Mouse (Mus musculus): ENCODE data around the gene Tas2r119.

The Tas2r119 gene

GRCm38 (mm10) chr15:32172175-32172987 lies 4.7 kb upstream of the Tas2r119 start:
- Histone ChIP-seq H3K27me3 (ENCODE audit: insufficient read depth, low read length) (no peaks in the 10 kb centered on the region), H3K9me3 (ENCODE audit: low read length) (no peaks in the 10 kb centered on the region), H3K4me3 (replicated peaks; ENCODE audit: low read length) (no peak overlapping the region), H3K4me1 (replicated peaks; ENCODE audit: low read depth, low read length) (no peaks in the 10 kb centered on the region), H3K36me3 (ENCODE audit: insufficient read depth, low read length) (no peaks in the 10 kb centered on the region)
- TF ChIP-seq POU5F1 (IDR thresholded peaks at IDR 0.05; ENCODE audit: borderline replicate concordance, low read length) = no peak
- TF ChIP-seq NANOG (IDR thresholded peaks at IDR 0.05; ENCODE audit: borderline replicate concordance, low read length) = no peak
- TF ChIP-seq CTCF (conservative IDR thresholded peaks at IDR 0.05; ENCODE audit: low read length) = no peak

GRCm38 (mm10) chr15:32172988-32173329 lies 4.1 kb upstream of the Tas2r119 start:
- Histone ChIP-seq H3K4me3 (replicated peaks; ENCODE audit: low read length) (no peak overlapping the region), H3K4me1 (replicated peaks; ENCODE audit: low read depth, low read length) (no peaks in the 10 kb centered on the region), H3K27me3 (ENCODE audit: insufficient read depth, low read length) (no peaks in the 10 kb centered on the region), H3K36me3 (ENCODE audit: insufficient read depth, low read length) (no peaks in the 10 kb centered on the region), H3K9me3 (ENCODE audit: low read length) (no peaks in the 10 kb centered on the region)
- no peak for TF ChIP-seq NANOG (IDR thresholded peaks at IDR 0.05; ENCODE audit: borderline replicate concordance, low read length)
- TF ChIP-seq POU5F1 (IDR thresholded peaks at IDR 0.05; ENCODE audit: borderline replicate concordance, low read length) = no peak
- no peak for TF ChIP-seq CTCF (conservative IDR thresholded peaks at IDR 0.05; ENCODE audit: low read length)

GRCm38 (mm10) chr15:32180010-32180725 lies 3.1 kb downstream of the Tas2r119 start:
- Histone ChIP-seq H3K36me3 (ENCODE audit: insufficient read depth, low read length) (no peaks in the 10 kb centered on the region), H3K4me3 (replicated peaks; ENCODE audit: low read length) (no peak overlapping the region), H3K9me3 (ENCODE audit: low read length) (no peaks in the 10 kb centered on the region), H3K4me1 (replicated peaks; ENCODE audit: low read depth, low read length) (no peaks in the 10 kb centered on the region), H3K27me3 (ENCODE audit: insufficient read depth, low read length) (no peaks in the 10 kb centered on the region)
- TF ChIP-seq CTCF (conservative IDR thresholded peaks at IDR 0.05; ENCODE audit: low read length) = no peak
- TF ChIP-seq NANOG (IDR thresholded peaks at IDR 0.05; ENCODE audit: borderline replicate concordance, low read length) = no peak
- no peak for TF ChIP-seq POU5F1 (IDR thresholded peaks at IDR 0.05; ENCODE audit: borderline replicate concordance, low read length)

- H3K4me3 ChIP-seq (replicated peaks; ENCODE audit: low read length) = no peak overlapping the region
- H3K4me1 ChIP-seq (replicated peaks; ENCODE audit: low read depth, low read length) = no peaks in the 10 kb centered on the region
- H3K36me3 ChIP-seq (ENCODE audit: insufficient read depth, low read length) = no peaks in the 10 kb centered on the region
- no peak for TF ChIP-seq CTCF (conservative IDR thresholded peaks at IDR 0.05; ENCODE audit: low read length)
- TF ChIP-seq POU5F1 (IDR thresholded peaks at IDR 0.05; ENCODE audit: borderline replicate concordance, low read length) = no peak
- TF ChIP-seq NANOG (IDR thresholded peaks at IDR 0.05; ENCODE audit: borderline replicate concordance, low read length) = no peak
- no peaks in the 10 kb centered on the region for H3K9me3 ChIP-seq (ENCODE audit: low read length)
- H3K27me3 ChIP-seq (ENCODE audit: insufficient read depth, low read length) = no peaks in the 10 kb centered on the region
Observed at GRCm38 (mm10) chr15:32182026-32182425, 4.9 kb downstream of the Tas2r119 start.

GRCm38 (mm10) chr15:32184964-32185363 lies 7.9 kb downstream of the Tas2r119 start:
- Histone ChIP-seq H3K4me3 (replicated peaks; ENCODE audit: low read length) (no peak overlapping the region), H3K36me3 (ENCODE audit: insufficient read depth, low read length) (no peaks in the 10 kb centered on the region), H3K27me3 (ENCODE audit: insufficient read depth, low read length) (no peaks in the 10 kb centered on the region), H3K9me3 (ENCODE audit: low read length) (no peaks in the 10 kb centered on the region), H3K4me1 (replicated peaks; ENCODE audit: low read depth, low read length) (no peaks in the 10 kb centered on the region)
- TF ChIP-seq CTCF (conservative IDR thresholded peaks at IDR 0.05; ENCODE audit: low read length) (no peak), NANOG (IDR thresholded peaks at IDR 0.05; ENCODE audit: borderline replicate concordance, low read length) (no peak), POU5F1 (IDR thresholded peaks at IDR 0.05; ENCODE audit: borderline replicate concordance, low read length) (no peak)

- H3K4me1 ChIP-seq (replicated peaks; ENCODE audit: low read depth, low read length) = no peaks in the 10 kb centered on the region
- H3K36me3 ChIP-seq (ENCODE audit: insufficient read depth, low read length) = no peaks in the 10 kb centered on the region
- H3K9me3 ChIP-seq (ENCODE audit: low read length) = no peaks in the 10 kb centered on the region
- H3K4me3 ChIP-seq (replicated peaks; ENCODE audit: low read length) = no peak overlapping the region
- no peaks in the 10 kb centered on the region for H3K27me3 ChIP-seq (ENCODE audit: insufficient read depth, low read length)
- TF ChIP-seq POU5F1 (IDR thresholded peaks at IDR 0.05; ENCODE audit: borderline replicate concordance, low read length) = no peak
- TF ChIP-seq NANOG (IDR thresholded peaks at IDR 0.05; ENCODE audit: borderline replicate concordance, low read length) = no peak
- TF ChIP-seq CTCF (conservative IDR thresholded peaks at IDR 0.05; ENCODE audit: low read length) = no peak
Observed at GRCm38 (mm10) chr15:32189879-32190278, 12.8 kb downstream of the Tas2r119 start.

- Histone ChIP-seq H3K4me1 (replicated peaks; ENCODE audit: low read depth, low read length) (no peaks in the 10 kb centered on the region), H3K36me3 (ENCODE audit: insufficient read depth, low read length) (no peaks in the 10 kb centered on the region), H3K9me3 (ENCODE audit: low read length) (no peaks in the 10 kb centered on the region), H3K4me3 (replicated peaks; ENCODE audit: low read length) (no peak overlapping the region), H3K27me3 (ENCODE audit: insufficient read depth, low read length) (no peaks in the 10 kb centered on the region)
- no peak for TF ChIP-seq NANOG (IDR thresholded peaks at IDR 0.05; ENCODE audit: borderline replicate concordance, low read length)
- no peak for TF ChIP-seq CTCF (conservative IDR thresholded peaks at IDR 0.05; ENCODE audit: low read length)
- no peak for TF ChIP-seq POU5F1 (IDR thresholded peaks at IDR 0.05; ENCODE audit: borderline replicate concordance, low read length)
Observed at GRCm38 (mm10) chr15:32190436-32190835, 13.3 kb downstream of the Tas2r119 start.

- no peaks in the 10 kb centered on the region for H3K4me1 ChIP-seq (replicated peaks; ENCODE audit: low read depth, low read length)
- no peaks in the 10 kb centered on the region; the same call in 1 of the 2 replicates for H3K9me3 ChIP-seq (ENCODE audit: low read length)
- no peaks in the 10 kb centered on the region for H3K27me3 ChIP-seq (ENCODE audit: insufficient read depth, low read length)
- no peaks in the 10 kb centered on the region for H3K36me3 ChIP-seq (ENCODE audit: insufficient read depth, low read length)
- H3K4me3 ChIP-seq (replicated peaks; ENCODE audit: low read length) = no peak overlapping the region
- TF ChIP-seq CTCF (conservative IDR thresholded peaks at IDR 0.05; ENCODE audit: low read length) = no peak
Observed at GRCm38 (mm10) chr15:32192948-32193347, 15.9 kb downstream of the Tas2r119 start.
